21 mouse cellular contexts compared by ENCODE assay signal in the genomic region with DNA sequence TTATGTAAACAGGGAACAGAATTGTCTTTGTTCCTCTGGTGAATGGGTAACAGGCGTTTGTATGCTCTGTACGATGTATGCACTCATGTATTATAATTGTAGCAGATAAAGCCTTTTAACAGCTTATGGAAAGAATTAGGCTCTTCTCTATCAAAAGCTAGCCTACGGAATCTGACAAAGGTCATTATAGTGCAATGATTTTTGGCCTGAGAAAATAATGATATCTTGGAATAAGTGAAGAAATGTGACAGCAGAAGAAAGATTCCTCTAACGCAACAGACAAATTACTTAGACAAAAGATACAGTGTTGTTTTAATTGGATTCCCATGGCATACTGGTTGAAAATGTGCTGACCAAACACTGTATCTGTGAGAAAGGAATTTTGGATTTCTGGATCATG.
A peak's percentile ranks its signal among the peaks of the same experiment; 100 is the strongest.
DNase-seq lines count a peak whose midpoint lies in the region; ATAC-seq lines count a peak whose summit lies in the region.
"Had no signal": no experiment of that assay in that cellular context is flagged by ENCODE, and none has a peak within 500 bp of the region (broad histone marks: within the 10 kb centered on the region; RNA-seq: fewer than 3 reads in every experiment).

No protein-coding gene starts in this region.

- no peak for ATAC-seq in embryonic facial prominence, embryonic 13.5 days (ENCODE audit: insufficient number of reproducible peaks, insufficient read depth, low FRiP score, low TSS enrichment, low read depth)
- no peak for ATAC-seq in hindbrain, embryonic 14.5 days (ENCODE audit: low FRiP score)
- ATAC-seq in hindbrain, embryonic 16.5 days, result no peak
- ATAC-seq in midbrain, embryonic 11.5 days (ENCODE audit: low FRiP score), result no peak
- ATAC-seq in midbrain, embryonic 13.5 days, result no peak
- ATAC-seq: intestine, embryonic 15.5 days; Patski had no signal

- DNase-seq in embryonic facial prominence, embryonic 10.5 days (ENCODE audit: low spot score), result no peak
- no peak for DNase-seq in hindbrain, embryonic 14.5 days (ENCODE audit: low spot score)
- DNase-seq in midbrain, embryonic 11.5 days (ENCODE audit: low spot score, missing footprints), result peak; percentile 71
- DNase-seq: adrenal gland, postnatal 10 days; adrenal gland, postnatal 36 days; cerebellum, adult 18-20 months; cerebellum, adult 9-10 months; cerebellum, postnatal 14 days; gastrocnemius, postnatal 10 days; gastrocnemius, postnatal 36 days; kidney, adult 11 months had no signal

- no peaks in the 10 kb centered on the region for H3K36me3 ChIP-seq in embryonic facial prominence, embryonic 13.5 days
- H3K36me3 ChIP-seq in embryonic facial prominence, embryonic 10.5 days (replicated peaks), result no peaks in the 10 kb centered on the region
- no peaks in the 10 kb centered on the region for H3K36me3 ChIP-seq in hindbrain, embryonic 14.5 days (replicated peaks; ENCODE audit: control insufficient read depth, insufficient read depth)
- no peaks in the 10 kb centered on the region for H3K36me3 ChIP-seq in hindbrain, embryonic 16.5 days (ENCODE audit: control insufficient read depth, insufficient read depth, low read length)
- no peaks in the 10 kb centered on the region for H3K36me3 ChIP-seq in midbrain, embryonic 11.5 days (ENCODE audit: control insufficient read depth, insufficient read depth, low read length)
- H3K36me3 ChIP-seq in midbrain, embryonic 13.5 days, result no peaks in the 10 kb centered on the region
- H3K36me3 ChIP-seq: embryonic facial prominence, embryonic 12.5 days; forebrain, embryonic 12.5 days; hindbrain, embryonic 12.5 days; intestine, embryonic 15.5 days had no signal

- no peak overlapping the region for H3K9ac ChIP-seq in embryonic facial prominence, embryonic 13.5 days
- no peak overlapping the region for H3K9ac ChIP-seq in hindbrain, embryonic 14.5 days
- H3K9ac ChIP-seq in hindbrain, embryonic 16.5 days (ENCODE audit: low read depth, low read length), result no peak overlapping the region
- no peak overlapping the region for H3K9ac ChIP-seq in midbrain, embryonic 11.5 days (ENCODE audit: low read length)
- no peak overlapping the region for H3K9ac ChIP-seq in midbrain, embryonic 13.5 days (replicated peaks)
- H3K9ac ChIP-seq: embryonic facial prominence, embryonic 12.5 days; forebrain, embryonic 12.5 days; hindbrain, embryonic 12.5 days; intestine, embryonic 15.5 days had no signal

- no peaks in the 10 kb centered on the region for H3K9me3 ChIP-seq in embryonic facial prominence, embryonic 13.5 days
- no peaks in the 10 kb centered on the region for H3K9me3 ChIP-seq in embryonic facial prominence, embryonic 10.5 days
- no peaks in the 10 kb centered on the region for H3K9me3 ChIP-seq in hindbrain, embryonic 14.5 days (ENCODE audit: control insufficient read depth, low read length)
- no peaks in the 10 kb centered on the region for H3K9me3 ChIP-seq in hindbrain, embryonic 16.5 days (ENCODE audit: control insufficient read depth, low read length)
- H3K9me3 ChIP-seq in midbrain, embryonic 11.5 days (ENCODE audit: control insufficient read depth, low read length), result no peaks in the 10 kb centered on the region
- no peaks in the 10 kb centered on the region for H3K9me3 ChIP-seq in midbrain, embryonic 13.5 days
- H3K9me3 ChIP-seq: embryonic facial prominence, embryonic 12.5 days; forebrain, embryonic 12.5 days; hindbrain, embryonic 12.5 days; intestine, embryonic 15.5 days had no signal

- peaks cover 23% of the 10 kb centered on the region for H3K4me1 ChIP-seq in embryonic facial prominence, embryonic 13.5 days
- H3K4me1 ChIP-seq in embryonic facial prominence, embryonic 10.5 days, result peaks cover 20% of the 10 kb centered on the region
- H3K4me1 ChIP-seq in hindbrain, embryonic 14.5 days (replicated peaks; ENCODE audit: control insufficient read depth, insufficient read depth, low read length), result 0 out of 2 replicates have a peak, but pooled peaks cover 3% of the 10 kb centered on the region
- H3K4me1 ChIP-seq in hindbrain, embryonic 16.5 days (ENCODE audit: control insufficient read depth, insufficient read depth, low read depth, low read length), result no peaks in the 10 kb centered on the region
- H3K4me1 ChIP-seq in midbrain, embryonic 11.5 days (ENCODE audit: control insufficient read depth, insufficient read depth, low read length), result no peaks in the 10 kb centered on the region; the same call in 1 of the 2 replicates
- H3K4me1 ChIP-seq in midbrain, embryonic 13.5 days (replicated peaks), result peaks cover 12% of the 10 kb centered on the region; the same call in 1 of the 2 replicates
- H3K4me1 ChIP-seq: intestine, embryonic 15.5 days had no signal

- H3K27ac ChIP-seq in embryonic facial prominence, embryonic 13.5 days, result no peak overlapping the region
- H3K27ac ChIP-seq in embryonic facial prominence, embryonic 10.5 days (replicated peaks), result no peak overlapping the region
- peak overlapping the region; percentile 36; the same call in 1 of the 2 replicates for H3K27ac ChIP-seq in hindbrain, embryonic 14.5 days
- H3K27ac ChIP-seq in hindbrain, embryonic 16.5 days (ENCODE audit: low read depth, low read length), result no peak overlapping the region
- no peak overlapping the region for H3K27ac ChIP-seq in midbrain, embryonic 11.5 days (ENCODE audit: low read depth, low read length)
- H3K27ac ChIP-seq in midbrain, embryonic 13.5 days, result no peak overlapping the region
- H3K27ac ChIP-seq: embryonic facial prominence, embryonic 12.5 days; forebrain, embryonic 12.5 days; intestine, embryonic 15.5 days had no signal

- no peak overlapping the region for H3K4me3 ChIP-seq in embryonic facial prominence, embryonic 13.5 days
- no peak overlapping the region for H3K4me3 ChIP-seq in embryonic facial prominence, embryonic 10.5 days
- no peak overlapping the region for H3K4me3 ChIP-seq in hindbrain, embryonic 14.5 days (replicated peaks; ENCODE audit: low read length)
- H3K4me3 ChIP-seq in hindbrain, embryonic 16.5 days (ENCODE audit: low read length), result no peak overlapping the region
- H3K4me3 ChIP-seq in midbrain, embryonic 11.5 days (ENCODE audit: low read depth, low read length), result no peak overlapping the region
- no peak overlapping the region for H3K4me3 ChIP-seq in midbrain, embryonic 13.5 days (replicated peaks)
- H3K4me3 ChIP-seq: embryonic facial prominence, embryonic 12.5 days; erythroblast, embryonic 14.5 days; forebrain, embryonic 12.5 days; hindbrain, embryonic 12.5 days; intestine, embryonic 15.5 days had no signal

- H3K27me3 ChIP-seq in embryonic facial prominence, embryonic 13.5 days, result no peaks in the 10 kb centered on the region
- H3K27me3 ChIP-seq in embryonic facial prominence, embryonic 10.5 days (replicated peaks; ENCODE audit: low read depth, poor library complexity, severe bottlenecking), result no peaks in the 10 kb centered on the region
- no peaks in the 10 kb centered on the region for H3K27me3 ChIP-seq in hindbrain, embryonic 14.5 days (ENCODE audit: control insufficient read depth, insufficient read depth, low read length)
- H3K27me3 ChIP-seq in hindbrain, embryonic 16.5 days (replicated peaks; ENCODE audit: control insufficient read depth, insufficient read depth, low read length), result no peaks in the 10 kb centered on the region
- no peaks in the 10 kb centered on the region for H3K27me3 ChIP-seq in midbrain, embryonic 11.5 days (ENCODE audit: control insufficient read depth, insufficient read depth, low read length)
- H3K27me3 ChIP-seq in midbrain, embryonic 13.5 days, result no peaks in the 10 kb centered on the region
- H3K27me3 ChIP-seq: embryonic facial prominence, embryonic 12.5 days; forebrain, embryonic 12.5 days; hindbrain, embryonic 12.5 days; intestine, embryonic 15.5 days; Patski had no signal

- 38% methylated on average over 4 of the region's 4 CpGs for WGBS in embryonic facial prominence, embryonic 13.5 days
- WGBS in embryonic facial prominence, embryonic 10.5 days, result 67% methylated on average over 4 of the region's 4 CpGs
- WGBS in hindbrain, embryonic 14.5 days, result 30% methylated on average over 4 of the region's 4 CpGs
- WGBS in hindbrain, embryonic 16.5 days, result 38% methylated on average over 4 of the region's 4 CpGs
- WGBS in midbrain, embryonic 11.5 days, result 73% methylated on average over 4 of the region's 4 CpGs
- 46% methylated on average over 4 of the region's 4 CpGs for WGBS in midbrain, embryonic 13.5 days

- H3K4me2 ChIP-seq in embryonic facial prominence, embryonic 13.5 days, result peak overlapping the region; percentile 11; the same call in 1 of the 2 replicates
- H3K4me2 ChIP-seq in hindbrain, embryonic 14.5 days (replicated peaks), result no peak overlapping the region
- no peak overlapping the region for H3K4me2 ChIP-seq in hindbrain, embryonic 16.5 days (ENCODE audit: low read length)
- no peak overlapping the region for H3K4me2 ChIP-seq in midbrain, embryonic 11.5 days
- no peak overlapping the region for H3K4me2 ChIP-seq in midbrain, embryonic 13.5 days (replicated peaks)
- H3K4me2 ChIP-seq: embryonic facial prominence, embryonic 12.5 days; forebrain, embryonic 12.5 days; heart, embryonic 11.5 days; hindbrain, embryonic 12.5 days; intestine, embryonic 15.5 days had no signal
